Mouse (Mus musculus) bone marrow macrophage, adult 2 months (primary cell): ENCODE measurements at regions not wholly inside any gene's neighbourhood (a gene's known extent, or its start where the extent isn't known, plus 50 kb on each side); places are given as distances from the start of the nearest gene placed in this dataset.

ENCODE experiments used
- CTCF ChIP-seq: IDR thresholded peaks from 2 replicates; pipeline ENCODE4 v1.5.1; 2012; ENCODE audit warnings: low read depth, mild to moderate bottlenecking, low read length, moderate library complexity
- POLR2A ChIP-seq: IDR thresholded peaks from 2 replicates; pipeline ENCODE4 v1.6.1; 2012; ENCODE audit warnings: mild to moderate bottlenecking, low read depth, low read length, borderline replicate concordance

GRCm38 (mm10) chr16:50065336-50066082 is 265.2 kb downstream of the Cd47 start:
- TF ChIP-seq CTCF (no peak), POLR2A (no peak)
